Mouse (Mus musculus) retina, postnatal 1 day (tissue): ENCODE measurements at regions not wholly inside any gene's neighbourhood (a gene's known extent, or its start where the extent isn't known, plus 50 kb on each side); places are given as distances from the start of the nearest gene placed in this dataset.

Experiments used
- DNase-seq: peaks from one replicate; pipeline ENCODE4 v3.0.0-alpha.2; 2012

DNA sequence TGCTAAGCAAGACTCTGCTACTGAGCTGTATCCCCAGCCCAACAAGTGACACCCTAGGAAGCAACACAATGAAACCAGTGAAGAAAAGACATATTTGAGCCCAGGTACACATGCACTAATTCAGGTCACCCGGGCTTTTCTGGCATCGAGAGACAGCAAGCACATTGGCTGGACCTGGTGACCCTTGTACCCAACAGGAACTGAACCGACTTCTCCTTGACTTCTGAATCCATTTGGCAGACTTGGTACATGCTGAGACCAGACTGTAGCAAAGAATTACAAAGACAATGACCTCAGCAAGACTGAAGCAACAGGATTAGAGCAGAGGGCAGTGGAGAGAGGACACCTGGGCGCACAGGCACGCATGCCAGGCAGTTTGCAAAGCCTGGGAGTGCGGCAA, 79.1 kb downstream of the Sema4f start:
- no peak for DNase-seq

DNA sequence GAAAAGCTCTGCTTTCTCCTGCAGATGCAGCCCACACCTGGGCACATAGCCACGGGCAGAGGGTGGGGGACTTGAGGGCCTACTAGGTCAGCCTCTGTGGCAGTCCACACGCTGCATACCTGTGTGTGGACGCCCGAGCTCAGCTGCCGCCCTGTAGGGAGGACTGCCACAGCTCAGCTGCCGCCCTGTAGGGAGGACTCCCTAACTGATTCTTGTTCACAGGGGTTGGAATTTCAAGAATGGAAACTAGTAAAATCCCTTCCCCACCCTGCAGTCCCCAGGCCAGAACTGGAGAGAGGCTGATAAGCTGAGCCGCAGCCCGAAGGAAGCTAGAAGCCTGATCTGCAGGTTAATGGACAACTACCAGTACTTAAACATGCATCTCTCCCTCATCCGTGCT, 82.0 kb upstream of the Hk2 start:
- DNase-seq = no peak

DNA sequence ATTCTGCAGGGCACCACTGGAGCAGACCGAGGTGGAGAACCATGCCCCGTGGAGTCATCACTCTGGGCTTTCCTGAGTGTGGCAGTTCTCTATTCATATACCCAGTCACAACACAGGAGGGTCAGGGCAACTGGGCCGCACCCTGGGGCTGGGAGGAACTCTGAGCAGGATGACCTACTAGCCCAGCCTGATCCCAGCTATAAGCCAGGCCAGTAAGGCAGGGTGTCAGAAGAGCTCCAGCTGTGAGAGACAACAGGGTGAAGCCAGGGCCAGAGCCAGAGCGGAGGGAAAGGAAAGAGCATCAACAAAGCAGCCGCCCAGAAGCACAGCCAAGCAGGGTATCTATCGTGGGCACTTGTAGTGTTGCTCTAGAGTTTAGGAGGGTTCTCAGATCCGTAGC, 81.1 kb upstream of the Hk2 start:
- peak; percentile 12 for DNase-seq

DNA sequence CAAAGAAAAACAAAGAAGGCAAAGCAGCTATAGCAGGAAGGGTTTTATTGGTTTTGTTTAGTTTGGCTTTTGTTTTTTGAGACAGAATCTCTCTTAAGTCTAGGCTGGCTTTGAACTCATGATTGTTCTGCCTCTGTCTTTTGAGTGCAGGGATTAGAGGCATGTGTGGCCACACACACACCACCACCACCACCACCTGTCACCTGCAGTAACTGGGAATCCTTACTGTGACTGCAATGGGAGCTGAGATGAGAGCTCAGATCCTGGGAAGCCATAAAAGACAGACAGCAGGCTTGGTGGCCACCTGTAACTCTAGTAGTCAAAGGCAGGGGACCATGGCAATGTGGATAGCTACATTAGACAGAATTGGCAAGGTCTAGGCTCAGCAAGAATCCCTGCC, 80.5 kb upstream of the Hk2 start:
- no peak for DNase-seq

DNA sequence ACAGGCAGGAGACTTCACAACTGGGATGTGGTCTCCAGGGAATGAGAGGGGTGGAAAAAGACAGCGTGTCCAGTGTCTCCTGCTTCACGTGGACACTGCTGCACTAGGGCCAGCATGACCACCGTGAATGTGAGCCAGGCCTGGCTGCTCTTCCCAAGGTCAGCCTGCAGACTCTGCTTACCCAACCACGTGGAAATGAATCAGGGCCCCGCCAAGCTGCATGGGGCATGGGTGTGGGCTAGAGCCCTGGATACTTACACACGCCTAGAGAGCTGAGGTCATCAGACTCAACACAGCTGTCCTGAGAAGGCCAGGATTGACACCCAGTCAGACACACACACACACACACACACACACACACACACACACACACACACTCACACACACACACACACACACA, 80.1 kb upstream of the Hk2 start:
- peak; percentile 13 for DNase-seq

DNA sequence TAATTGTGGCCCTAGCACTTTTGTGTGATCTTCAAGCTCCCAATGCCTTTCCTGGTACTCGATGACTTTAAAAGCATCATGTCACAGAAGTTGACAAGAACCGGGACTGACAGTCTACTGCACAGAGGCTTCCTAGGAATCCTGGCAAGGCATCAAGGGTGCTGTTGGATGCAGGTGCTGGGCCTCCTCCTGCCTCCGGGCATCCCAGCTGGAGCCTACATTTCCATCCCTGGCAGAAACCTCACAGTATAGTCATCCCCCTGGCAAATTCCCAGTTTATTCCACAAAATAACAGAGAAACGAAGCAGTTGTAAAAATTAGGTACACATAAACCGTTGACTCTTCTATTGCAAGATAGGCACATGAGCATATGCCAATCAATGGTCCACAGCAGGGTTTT, 78.8 kb upstream of the Hk2 start:
- DNase-seq = peak; percentile 35

DNA sequence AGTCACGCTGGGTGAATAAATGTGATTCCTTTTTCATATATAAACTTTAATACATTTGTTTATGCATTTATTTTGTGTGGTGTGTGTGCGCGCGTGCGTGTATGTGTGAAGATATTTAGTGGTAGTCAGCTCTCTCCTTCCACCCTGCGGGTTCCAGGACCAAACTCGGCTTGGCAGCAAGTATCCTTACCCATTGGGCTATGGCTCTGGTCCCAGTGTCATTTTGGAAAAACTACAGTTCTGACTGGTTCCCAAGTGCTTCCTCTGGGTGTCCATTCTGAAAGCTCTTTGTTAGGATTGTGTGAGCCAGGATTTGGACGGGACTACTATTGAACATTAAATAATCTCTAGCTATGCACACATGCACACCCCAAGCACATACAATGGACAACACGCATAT, 76.3 kb upstream of the Hk2 start:
- no peak for DNase-seq

DNA sequence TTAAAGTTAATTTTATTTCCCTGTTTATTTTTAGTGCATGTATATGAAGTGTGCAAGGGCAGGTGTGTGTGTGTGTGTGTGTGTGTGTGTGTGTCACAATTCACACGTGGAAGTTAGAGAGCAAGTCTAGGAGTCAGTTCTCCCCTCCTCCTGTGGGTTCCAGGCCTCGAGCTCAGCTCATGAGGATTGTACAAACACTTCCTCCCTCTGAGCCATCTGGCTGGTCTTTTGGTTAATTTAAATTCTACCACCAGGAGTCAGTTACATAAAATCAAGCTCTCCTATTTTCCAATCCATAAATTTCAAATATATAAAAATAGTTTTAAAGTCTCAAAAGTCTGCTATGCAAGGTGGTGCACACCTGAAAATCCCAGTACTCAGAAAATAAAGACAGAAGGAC, 73.3 kb upstream of the Hk2 start:
- no peak for DNase-seq

DNA sequence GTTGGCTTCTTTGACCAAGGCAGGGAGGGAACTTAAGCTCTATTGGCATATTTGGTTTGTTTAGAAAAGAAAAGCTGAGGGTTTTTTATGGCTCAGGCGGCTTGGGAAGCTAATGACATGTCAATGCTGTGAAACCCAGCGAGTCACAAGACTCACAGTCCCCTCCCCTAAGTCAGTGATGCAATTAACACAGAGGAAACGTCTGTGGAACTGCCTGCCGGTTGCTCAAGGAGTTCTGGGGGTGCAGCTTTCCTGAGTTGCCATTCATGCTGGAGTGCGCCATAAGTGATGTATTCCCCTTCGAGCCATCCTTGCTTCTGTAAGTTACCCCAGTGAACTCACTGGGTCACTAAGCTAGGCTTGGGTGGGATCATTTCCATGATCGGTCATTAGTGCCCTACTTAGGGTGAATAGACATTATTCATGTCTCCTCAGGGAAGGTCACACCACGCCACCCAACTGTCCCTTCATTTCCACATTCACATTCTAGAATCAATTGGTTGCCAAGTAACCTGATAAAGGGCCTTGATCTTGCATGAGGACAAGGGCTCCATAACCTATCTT, 72.4 kb upstream of the Hk2 start:
- no peak for DNase-seq

DNA sequence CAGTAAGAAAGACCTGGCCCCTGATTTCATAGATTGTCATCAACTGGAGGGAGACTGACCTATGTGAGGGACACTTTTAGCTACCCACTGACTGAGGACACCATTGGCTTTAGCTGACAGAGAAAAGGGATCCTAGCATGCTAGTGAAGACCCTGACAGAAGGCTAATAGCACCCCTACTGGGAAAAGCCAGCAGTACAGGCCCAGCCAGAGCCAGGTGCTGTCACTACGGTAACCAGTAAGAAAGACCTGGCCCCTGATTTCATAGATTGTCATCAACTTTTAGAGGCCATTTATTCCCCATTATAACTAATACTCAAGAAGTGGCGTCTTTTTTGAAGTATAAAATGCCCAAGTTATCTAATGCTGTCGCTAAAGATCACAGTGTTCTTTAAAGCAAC, 70.2 kb upstream of the Hk2 start:
- peak; percentile 19 for DNase-seq

DNA sequence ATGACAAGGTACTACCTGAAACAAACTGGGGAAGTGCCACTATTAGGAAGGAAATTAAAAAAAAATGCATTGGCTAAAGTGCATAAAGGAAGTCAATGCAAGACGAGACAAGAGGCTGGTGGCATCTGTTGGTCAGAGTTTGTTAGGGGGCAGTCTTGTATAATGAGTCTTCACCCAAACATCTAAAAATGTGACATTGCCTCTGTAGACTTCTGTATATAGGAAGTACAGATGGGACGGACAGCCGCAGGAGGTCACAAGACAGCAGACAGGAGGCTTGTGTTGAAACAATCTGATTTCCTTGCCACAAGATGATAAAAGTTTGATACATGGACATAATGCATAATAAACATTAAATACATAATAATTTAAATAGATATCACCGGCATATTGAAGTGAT, 69.6 kb upstream of the Hk2 start:
- no peak for DNase-seq

DNA sequence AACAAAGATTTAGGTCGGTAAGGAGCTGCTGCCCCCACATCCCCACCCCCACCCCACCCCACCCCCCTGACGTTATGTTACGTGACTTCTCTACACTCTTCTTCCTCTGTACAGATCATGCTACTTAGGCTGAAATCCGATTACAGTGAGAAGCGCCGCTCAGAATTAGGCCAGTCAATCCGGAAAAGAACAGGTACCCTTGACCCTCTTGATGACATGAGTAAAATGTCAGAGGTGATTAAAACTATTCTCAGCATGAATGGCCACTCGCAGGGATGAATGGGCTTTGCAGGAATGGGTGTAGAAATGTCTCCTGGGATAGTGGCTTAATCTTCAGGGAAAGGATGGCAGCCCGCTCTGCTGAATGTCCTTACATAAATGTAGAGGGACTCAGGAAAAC, 63.0 kb upstream of the Hk2 start:
- peak; percentile 53 for DNase-seq

DNA sequence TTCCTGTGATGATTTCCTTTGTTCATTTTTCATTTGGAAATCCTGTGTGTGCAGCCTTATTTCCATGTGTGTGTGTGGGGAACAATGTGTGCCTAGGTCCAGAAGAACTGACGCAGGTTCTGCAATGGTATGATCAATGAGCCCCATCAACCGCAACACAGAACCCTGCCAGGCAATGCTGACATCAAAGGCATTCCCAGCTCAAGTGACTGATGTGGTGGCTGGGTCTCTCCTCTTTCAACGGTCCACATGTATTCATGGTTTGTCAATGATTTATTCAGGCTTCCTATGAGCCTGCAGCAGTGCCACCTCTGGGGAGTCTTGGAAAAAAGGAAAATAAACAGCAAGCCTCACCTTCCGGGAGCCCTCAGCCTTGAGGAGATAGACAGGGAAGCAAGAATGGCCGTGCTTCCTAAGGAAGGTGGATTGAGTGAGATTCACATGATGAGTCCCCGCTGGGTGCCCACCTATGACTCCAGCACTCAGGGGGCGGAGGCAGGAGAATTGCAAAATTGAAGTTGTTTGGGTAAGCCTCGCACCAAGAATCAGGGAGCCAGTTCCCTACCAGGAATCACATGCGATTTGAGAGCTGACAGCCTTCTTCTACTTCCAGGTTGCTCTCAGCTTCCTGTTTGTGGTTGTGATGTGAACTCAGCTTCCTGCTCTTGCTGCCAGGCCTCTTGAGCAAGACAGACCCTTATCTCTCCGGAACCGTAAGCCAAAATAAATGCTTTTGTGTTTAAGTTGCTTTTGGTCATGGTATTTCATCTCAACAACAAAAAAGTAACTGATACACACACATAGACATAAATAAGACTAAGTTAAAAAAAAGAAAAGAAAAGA, 61.2 kb upstream of the Hk2 start:
- no peak for DNase-seq

DNA sequence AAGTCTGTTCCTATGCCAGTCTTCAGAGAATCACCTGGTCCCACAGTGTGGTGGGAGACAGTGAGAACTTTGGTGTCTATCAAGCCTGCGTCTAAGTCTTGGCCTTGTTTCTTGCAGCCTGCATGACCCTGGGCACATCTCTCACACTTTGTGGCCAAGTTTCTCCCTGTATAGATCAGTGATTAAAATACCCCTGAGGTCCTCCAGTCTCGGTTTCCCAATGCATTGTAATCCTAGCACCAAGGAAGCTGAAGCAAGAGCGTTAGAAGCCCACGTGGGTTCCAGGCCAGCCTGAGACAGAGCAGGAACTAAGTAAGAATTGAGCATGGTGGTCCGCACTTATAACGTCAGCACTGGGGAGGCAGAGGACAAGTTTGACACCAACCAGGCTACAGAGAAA, 59.6 kb upstream of the Hk2 start:
- no peak for DNase-seq

DNA sequence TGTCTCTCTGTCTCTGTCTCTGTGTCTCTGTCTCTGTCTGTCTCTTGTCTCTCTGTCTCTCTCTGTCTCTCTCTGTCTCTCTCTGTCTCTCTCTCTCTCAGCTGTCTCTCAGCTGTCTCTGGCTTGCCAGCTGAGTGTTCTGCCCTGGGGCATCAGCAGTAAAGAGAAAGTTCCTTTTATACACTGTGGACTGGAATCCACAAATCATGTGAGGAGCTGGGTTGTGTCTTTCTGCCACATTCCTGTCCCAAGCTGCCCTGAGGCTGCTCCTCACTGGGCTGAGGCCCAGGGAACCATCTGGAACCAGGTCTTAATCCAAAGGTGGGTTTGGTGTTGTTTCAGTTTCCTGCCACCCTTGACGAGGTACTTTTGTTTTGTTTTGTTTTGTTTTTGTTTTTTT, 57.0 kb upstream of the Hk2 start:
- no peak for DNase-seq

DNA sequence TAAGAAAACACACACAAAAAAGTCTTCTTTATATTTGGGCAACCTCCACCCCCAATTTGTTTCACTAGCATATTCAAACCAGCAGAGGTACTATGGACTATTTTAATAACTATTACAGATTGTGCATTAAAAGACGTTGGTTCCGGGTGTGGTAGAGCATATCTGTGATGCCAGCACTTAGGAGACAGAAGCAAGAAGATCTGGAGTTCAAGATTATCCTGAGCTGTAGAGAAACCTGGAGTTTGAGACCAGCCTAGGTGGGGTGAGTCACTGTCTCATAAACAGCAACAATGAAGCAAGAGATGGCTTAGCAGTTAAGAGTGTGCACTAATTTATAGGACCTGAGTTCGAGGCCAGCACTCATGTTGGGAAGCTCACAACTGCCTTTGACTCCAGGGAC, 50.4 kb upstream of the Hk2 start:
- no peak for DNase-seq

DNA sequence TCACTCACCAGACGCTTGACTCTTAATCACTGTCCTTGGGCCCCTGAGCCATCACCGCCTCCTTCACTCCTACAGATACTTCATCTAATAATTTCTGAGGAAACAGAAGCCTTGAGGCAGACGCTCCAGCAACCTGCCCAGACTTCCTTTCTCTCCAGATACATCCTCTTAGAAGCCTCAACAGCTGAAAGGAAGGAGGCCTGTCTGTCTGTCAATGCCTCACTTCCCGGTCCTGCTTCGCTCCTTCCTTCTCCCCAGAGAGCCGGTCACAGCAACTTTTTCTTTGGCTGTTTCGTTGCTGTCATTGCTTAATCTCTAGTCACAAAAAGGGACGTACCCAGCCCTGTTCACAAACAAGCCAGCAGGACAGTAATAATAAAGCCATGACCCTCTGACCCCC, 50.0 kb upstream of the Hk2 start:
- no peak for DNase-seq
